14 mouse cellular contexts compared by ENCODE assay signal in the genomic region with DNA sequence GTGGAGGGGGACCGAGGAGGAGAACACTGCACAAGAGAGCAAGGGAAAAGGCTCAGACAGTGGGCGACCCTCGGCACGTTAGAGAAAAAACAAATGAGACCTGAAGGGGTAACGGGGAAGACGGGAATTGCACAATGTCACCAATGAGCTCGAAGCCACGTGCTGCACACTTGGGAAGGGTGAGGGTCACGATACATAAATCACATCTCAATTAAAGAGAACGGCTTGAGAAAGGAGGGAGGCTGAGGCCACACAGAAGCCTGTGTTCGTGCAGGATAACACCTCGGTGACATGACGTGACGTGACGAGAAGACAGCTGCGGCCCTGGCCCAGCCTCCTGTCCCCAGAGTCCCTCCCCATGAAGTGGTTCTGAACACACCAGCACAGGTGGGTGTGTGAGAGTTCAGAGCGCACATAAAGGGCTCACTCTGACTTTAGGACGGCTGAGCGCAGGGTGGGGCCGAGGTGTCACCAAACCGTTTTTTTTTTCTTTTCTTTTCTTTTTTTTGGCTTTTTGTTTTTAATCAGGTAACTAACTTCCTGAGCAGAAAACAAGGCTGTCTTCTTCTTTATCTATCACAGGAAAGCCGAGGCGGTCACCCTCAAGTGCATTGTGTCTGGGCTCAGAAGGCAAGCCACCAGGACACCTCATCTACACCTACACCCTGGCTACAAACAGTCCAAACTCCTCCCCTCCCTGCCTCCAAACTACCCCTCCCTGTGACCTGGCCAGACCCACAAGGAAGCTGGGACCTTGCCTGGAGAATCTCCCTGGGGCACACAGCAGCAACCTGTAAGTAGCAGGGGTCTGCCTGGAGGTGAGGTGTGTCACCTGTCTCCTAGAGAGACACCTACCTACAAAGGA. TPM values are rescaled to one million over a fixed set of nuclear protein-coding genes. Genes with fewer than 3 reads are reported as not detected.
A peak's percentile ranks its signal among the peaks of the same experiment; 100 is the strongest.
DNase-seq lines count a peak whose midpoint lies in the region; ATAC-seq and TF ChIP-seq lines count a peak whose summit lies in the region.
"Had no signal": no experiment of that assay in that cellular context is flagged by ENCODE, and none has a peak within 500 bp of the region (broad histone marks: within the 10 kb centered on the region; RNA-seq: fewer than 3 reads in every experiment).

No protein-coding gene starts in this region.

- 59% methylated on average over 23 of the region's 23 CpGs for WGBS in heart, embryonic 10.5 days
- WGBS in neural tube, embryonic 11.5 days = 37% methylated on average over 23 of the region's 23 CpGs

- DNase-seq in heart, embryonic 10.5 days (ENCODE audit: low spot score) = no peak
- DNase-seq in heart, postnatal 10 days = no peak
- DNase-seq in CD8-positive naive resting alpha-beta T cell, adult 2 months (ENCODE audit: low read depth in 2 of 2, low spot score in 2 of 2) = peak; percentile 78 to 80
- peak; percentile 51 for DNase-seq in liver
- no peak for DNase-seq in neural tube, embryonic 11.5 days (ENCODE audit: low spot score)
- no peak for DNase-seq in cerebellum, postnatal 10 days
- DNase-seq in layer of hippocampus, adult 2 months (ENCODE audit: low spot score in 2 of 2) = no peak
- no peak for DNase-seq in left cerebral cortex, postnatal 36 days (ENCODE audit: low spot score in 2 of 2)
- DNase-seq: adrenal gland, postnatal 10 days; cerebellum, adult 11 months had no signal

- H3K27ac ChIP-seq in heart, embryonic 10.5 days = 0 out of 2 replicates have a peak overlapping the region, but pooled peaks have one; percentile 0
- no peak overlapping the region for H3K27ac ChIP-seq in neural tube, embryonic 11.5 days (ENCODE audit: low read depth, low read length)
- no peak overlapping the region for H3K27ac ChIP-seq in layer of hippocampus, adult 2 months
- H3K27ac ChIP-seq: embryonic facial prominence, embryonic 15.5 days; hindbrain, embryonic 15.5 days; limb, embryonic 15.5 days had no signal

- H3K4me3 ChIP-seq in heart, embryonic 10.5 days = no peak overlapping the region
- H3K4me3 ChIP-seq in neural tube, embryonic 11.5 days (ENCODE audit: low read depth, low read length) = no peak overlapping the region
- H3K4me3 ChIP-seq in layer of hippocampus, adult 2 months = no peak overlapping the region
- H3K4me3 ChIP-seq: embryonic facial prominence, embryonic 15.5 days; hindbrain, embryonic 15.5 days; limb, embryonic 15.5 days had no signal

- H3K4me1 ChIP-seq in heart, embryonic 10.5 days = peaks cover 54% of the 10 kb centered on the region
- H3K4me1 ChIP-seq in neural tube, embryonic 11.5 days (ENCODE audit: control insufficient read depth, insufficient read depth, low read length) = peaks cover 11% of the 10 kb centered on the region
- H3K4me1 ChIP-seq: hindbrain, embryonic 15.5 days had no signal

- no peak overlapping the region for H3K4me2 ChIP-seq in neural tube, embryonic 11.5 days (ENCODE audit: low read depth)
- H3K4me2 ChIP-seq: embryonic facial prominence, embryonic 15.5 days; hindbrain, embryonic 15.5 days; limb, embryonic 15.5 days; midbrain, embryonic 11.5 days had no signal

- intact Hi-C loops in heart, postnatal 10 days (cut with DNase I) = loop anchor here (2.0 kb wide), 1 partner anchor 15 kb away; no protein-coding TSS in a partner anchor
- intact Hi-C loops in left cerebral cortex, postnatal 36 days (cut with DNase I) = no loop called here

- no peak for TF ChIP-seq CTCF in layer of hippocampus, adult 2 months (conservative IDR thresholded peaks at IDR 0.05)

- no peaks in the 10 kb centered on the region for H3K27me3 ChIP-seq in heart, embryonic 10.5 days (ENCODE audit: insufficient read depth, poor library complexity, severe bottlenecking)
- H3K27me3 ChIP-seq in neural tube, embryonic 11.5 days (ENCODE audit: control insufficient read depth, insufficient read depth, low read length) = no peaks in the 10 kb centered on the region
- H3K27me3 ChIP-seq: embryonic facial prominence, embryonic 15.5 days; hindbrain, embryonic 15.5 days; limb, embryonic 15.5 days had no signal

- H3K9ac ChIP-seq in neural tube, embryonic 11.5 days (ENCODE audit: low read length) = no peak overlapping the region
- H3K9ac ChIP-seq: embryonic facial prominence, embryonic 15.5 days; hindbrain, embryonic 15.5 days; limb, embryonic 15.5 days had no signal

- H3K9me3 ChIP-seq in heart, embryonic 10.5 days = no peaks in the 10 kb centered on the region
- peaks cover 3% of the 10 kb centered on the region; the same call in 1 of the 2 replicates for H3K9me3 ChIP-seq in neural tube, embryonic 11.5 days (ENCODE audit: control insufficient read depth, low read length)
- H3K9me3 ChIP-seq: embryonic facial prominence, embryonic 15.5 days; hindbrain, embryonic 15.5 days; limb, embryonic 15.5 days had no signal

- 0 out of 2 replicates have a peak, but pooled peaks have one; percentile 27 for ATAC-seq in neural tube, embryonic 11.5 days (ENCODE audit: insufficient read depth, low FRiP score, low TSS enrichment)

- peaks cover 11% of the 10 kb centered on the region for H3K36me3 ChIP-seq in heart, embryonic 10.5 days
- peaks cover 2% of the 10 kb centered on the region for H3K36me3 ChIP-seq in neural tube, embryonic 11.5 days (ENCODE audit: control insufficient read depth, insufficient read depth, low read length)

RNA-seq across cellular contexts. Expression of gene Prex1, which starts 12.2 kb away (rescaled TPM):
- 10.9 and 13.2 TPM in 2 replicates for polyA plus RNA-seq in heart, embryonic 10.5 days (2016; fragmentation: Nextera tagmentation; extraction: Ambion mirVana)
- 10 to 100 TPM; 12.1 to 17.7 TPM for total RNA-seq in heart, postnatal 10 days (2021)
- 28.9 and 31.9 TPM in 2 replicates for polyA plus RNA-seq in neural tube, embryonic 11.5 days (2014; fragmentation: Nextera tagmentation; extraction: Ambion mirVana)
- total RNA-seq in layer of hippocampus, adult 2 months (2021) = 10 to 100 TPM; 69.9 to 71.3 TPM
- 100 to 1,000 TPM; 104 to 114 TPM for total RNA-seq in left cerebral cortex, postnatal 36 days (2021)

Comparison
In these comparisons a context has a peak if more than half of its experiments do, and no peak if none do; other contexts are left out.
1. DNase-seq: peak in CD8-positive naive resting alpha-beta T cell, adult 2 months (2 of 2) and liver (single experiment); none in heart, embryonic 10.5 days (single experiment), heart, postnatal 10 days (0 of 2), neural tube, embryonic 11.5 days (single experiment), cerebellum, postnatal 10 days (0 of 2), layer of hippocampus, adult 2 months (0 of 2) and left cerebral cortex, postnatal 36 days (0 of 2).